Mouse (Mus musculus): ENCODE measurements around the gene Vps37c. TPM values are rescaled to one million over a fixed set of nuclear protein-coding genes. Genes with fewer than 3 reads are reported as not detected.
A peak's percentile ranks its signal among the peaks of the same experiment; 100 is the strongest.

The Vps37c gene
- polyA plus RNA-seq, 1 experiment: 30.2 TPM

- Histone ChIP-seq H3K36me3 (ENCODE audit: control insufficient read depth, insufficient read depth) (no peaks in the 10 kb centered on the region), H3K4me2 (ENCODE audit: low read depth) (no peak overlapping the region), H3K79me2 (ENCODE audit: control insufficient read depth, insufficient read depth) (peaks cover 59% of the 10 kb centered on the region), H3ac (ENCODE audit: control insufficient read depth, insufficient read length) (no peak overlapping the region), H3K4me3 (no peak overlapping the region), H3K27me3 (ENCODE audit: control insufficient read depth, insufficient read depth, insufficient read length) (no peaks in the 10 kb centered on the region)
- TF ChIP-seq TCF12 (IDR thresholded peaks at IDR 0.05; ENCODE audit: insufficient read depth, poor library complexity, severe bottlenecking): no peak
- TF ChIP-seq POLR2AphosphoS2 (IDR thresholded peaks at IDR 0.05; ENCODE audit: insufficient read length, low read depth): no peak
- TF ChIP-seq USF1 (IDR thresholded peaks at IDR 0.05; ENCODE audit: low read depth): no peak
- TF ChIP-seq SRF (IDR thresholded peaks at IDR 0.05; ENCODE audit: control insufficient read depth, insufficient read length, low read depth): no peak
- TF ChIP-seq REST (IDR thresholded peaks at IDR 0.05; ENCODE audit: insufficient read depth, insufficient read length): no peak
- no peak for TF ChIP-seq CEBPB (IDR thresholded peaks at IDR 0.05; ENCODE audit: insufficient read depth, poor library complexity, severe bottlenecking)
- no peak for TF ChIP-seq MAX (IDR thresholded peaks at IDR 0.05; ENCODE audit: low read depth)
- peak in 2 of 3 experiments; percentile 54 to 84 for TF ChIP-seq MYOG (IDR thresholded peaks at IDR 0.05; ENCODE audit: control insufficient read depth in 1 of 3, insufficient read depth in 1 of 3, insufficient read length in 2 of 3, low read depth in 2 of 3)
- TF ChIP-seq POLR2A (IDR thresholded peaks at IDR 0.05; ENCODE audit: insufficient read length, low read depth): no peak
- peak in 2 of 3 experiments; percentile 22 to 72 for TF ChIP-seq MYOD1 (IDR thresholded peaks at IDR 0.05; ENCODE audit: control insufficient read depth in 1 of 3, insufficient read length in 2 of 3, low read depth in 2 of 3)
- TF ChIP-seq E2F4 (IDR thresholded peaks at IDR 0.05; ENCODE audit: insufficient read depth): no peak
- TF ChIP-seq TCF3 (IDR thresholded peaks at IDR 0.05; ENCODE audit: insufficient read length, low read depth): peak; percentile 27
These were observed 14.9 kb downstream of the Vps37c start for GRCm38 (mm10) chr19:10703470-10703869.

- Histone ChIP-seq H3K27me3 (ENCODE audit: control insufficient read depth, insufficient read depth, insufficient read length) (no peaks in the 10 kb centered on the region), H3K79me2 (ENCODE audit: control insufficient read depth, insufficient read depth) (peaks cover 33% of the 10 kb centered on the region), H3K36me3 (ENCODE audit: control insufficient read depth, insufficient read depth) (peaks cover 10% of the 10 kb centered on the region), H3K4me2 (ENCODE audit: low read depth) (no peak overlapping the region), H3K4me3 (no peak overlapping the region), H3ac (ENCODE audit: control insufficient read depth, insufficient read length) (no peak overlapping the region)
- TF ChIP-seq SRF (IDR thresholded peaks at IDR 0.05; ENCODE audit: control insufficient read depth, insufficient read length, low read depth) (no peak), MYOG (IDR thresholded peaks at IDR 0.05; ENCODE audit: control insufficient read depth in 1 of 3, insufficient read depth in 1 of 3, insufficient read length in 2 of 3, low read depth in 2 of 3) (peak in 1 of 3 experiments; percentile 41), MYOD1 (IDR thresholded peaks at IDR 0.05; ENCODE audit: control insufficient read depth in 1 of 3, insufficient read length in 2 of 3, low read depth in 2 of 3) (peak in 1 of 3 experiments; percentile 44)
These were observed 18.7 kb downstream of the Vps37c start for GRCm38 (mm10) chr19:10707087-10707875.

GRCm38 (mm10) chr19:10707881-10708280, 19.3 kb downstream of the Vps37c start:
- Histone ChIP-seq H3K4me2 (ENCODE audit: low read depth) (no peak overlapping the region), H3K79me2 (ENCODE audit: control insufficient read depth, insufficient read depth) (peaks cover 27% of the 10 kb centered on the region), H3K27me3 (ENCODE audit: control insufficient read depth, insufficient read depth, insufficient read length) (no peaks in the 10 kb centered on the region), H3K36me3 (ENCODE audit: control insufficient read depth, insufficient read depth) (peaks cover 10% of the 10 kb centered on the region), H3ac (ENCODE audit: control insufficient read depth, insufficient read length) (no peak overlapping the region), H3K4me3 (no peak overlapping the region)
- no peak for TF ChIP-seq USF1 (IDR thresholded peaks at IDR 0.05; ENCODE audit: low read depth)
- no peak for TF ChIP-seq E2F4 (IDR thresholded peaks at IDR 0.05; ENCODE audit: insufficient read depth)
- no peak for TF ChIP-seq MAX (IDR thresholded peaks at IDR 0.05; ENCODE audit: low read depth)
- no peak for TF ChIP-seq REST (IDR thresholded peaks at IDR 0.05; ENCODE audit: insufficient read depth, insufficient read length)
- no peak for TF ChIP-seq MYOG (IDR thresholded peaks at IDR 0.05; ENCODE audit: control insufficient read depth in 1 of 3, insufficient read depth in 1 of 3, insufficient read length in 2 of 3, low read depth in 2 of 3)
- no peak for TF ChIP-seq SRF (IDR thresholded peaks at IDR 0.05; ENCODE audit: control insufficient read depth, insufficient read length, low read depth)
- TF ChIP-seq POLR2A (IDR thresholded peaks at IDR 0.05; ENCODE audit: insufficient read length, low read depth): no peak
- no peak for TF ChIP-seq TCF12 (IDR thresholded peaks at IDR 0.05; ENCODE audit: insufficient read depth, poor library complexity, severe bottlenecking)
- TF ChIP-seq TCF3 (IDR thresholded peaks at IDR 0.05; ENCODE audit: insufficient read length, low read depth): no peak
- TF ChIP-seq POLR2AphosphoS2 (IDR thresholded peaks at IDR 0.05; ENCODE audit: insufficient read length, low read depth): no peak
- no peak for TF ChIP-seq MYOD1 (IDR thresholded peaks at IDR 0.05; ENCODE audit: control insufficient read depth in 1 of 3, insufficient read length in 2 of 3, low read depth in 2 of 3)
- no peak for TF ChIP-seq CEBPB (IDR thresholded peaks at IDR 0.05; ENCODE audit: insufficient read depth, poor library complexity, severe bottlenecking)

GRCm38 (mm10) chr19:10708900-10709299, 20.4 kb downstream of the Vps37c start:
- Histone ChIP-seq H3K27me3 (ENCODE audit: control insufficient read depth, insufficient read depth, insufficient read length) (no peaks in the 10 kb centered on the region), H3K4me2 (ENCODE audit: low read depth) (no peak overlapping the region), H3K4me3 (no peak overlapping the region), H3K36me3 (ENCODE audit: control insufficient read depth, insufficient read depth) (peaks cover 17% of the 10 kb centered on the region), H3ac (ENCODE audit: control insufficient read depth, insufficient read length) (no peak overlapping the region), H3K79me2 (ENCODE audit: control insufficient read depth, insufficient read depth) (peaks cover 17% of the 10 kb centered on the region)
- TF ChIP-seq USF1 (IDR thresholded peaks at IDR 0.05; ENCODE audit: low read depth): no peak

GRCm38 (mm10) chr19:10709360-10710087, 21.0 kb downstream of the Vps37c start:
- TF ChIP-seq TCF12 (IDR thresholded peaks at IDR 0.05; ENCODE audit: insufficient read depth, poor library complexity, severe bottlenecking) (no peak), TCF3 (IDR thresholded peaks at IDR 0.05; ENCODE audit: insufficient read length, low read depth) (no peak), CEBPB (IDR thresholded peaks at IDR 0.05; ENCODE audit: insufficient read depth, poor library complexity, severe bottlenecking) (no peak), MYOG (IDR thresholded peaks at IDR 0.05; ENCODE audit: control insufficient read depth in 1 of 3, insufficient read depth in 1 of 3, insufficient read length in 2 of 3, low read depth in 2 of 3) (peak in 1 of 3 experiments; percentile 48)

More at GRCm38 (mm10) chr19:10709360-10710087, 21.0 kb downstream of the Vps37c start:
- H3K79me2 ChIP-seq (ENCODE audit: control insufficient read depth, insufficient read depth): peaks cover 11% of the 10 kb centered on the region
- H3K4me3 ChIP-seq: no peak overlapping the region
- H3K36me3 ChIP-seq (ENCODE audit: control insufficient read depth, insufficient read depth): peaks cover 17% of the 10 kb centered on the region
- no peak overlapping the region for H3ac ChIP-seq (ENCODE audit: control insufficient read depth, insufficient read length)
- no peaks in the 10 kb centered on the region for H3K27me3 ChIP-seq (ENCODE audit: control insufficient read depth, insufficient read depth, insufficient read length)
- H3K4me2 ChIP-seq (ENCODE audit: low read depth): no peak overlapping the region
